Mouse (Mus musculus) monocyte, adult 2 months (primary cell): Measurements from ENCODE around the gene Efcab9.

Experiments used
- DNase-seq, 2 experiments: peaks; one replicate each; pipeline ENCODE4 v3.0.0; 2022; ENCODE audit warnings: low spot score in 2 of 2, low read depth in 1 of 2

Gene Efcab9

GRCm38 (mm10) chr11:32498757-32499535 is 32.9 kb downstream of the Efcab9 start:
- no peak for DNase-seq

- DNase-seq, result no peak
Observed at GRCm38 (mm10) chr11:32495283-32495682, 36.6 kb downstream of the Efcab9 start.

DNA sequence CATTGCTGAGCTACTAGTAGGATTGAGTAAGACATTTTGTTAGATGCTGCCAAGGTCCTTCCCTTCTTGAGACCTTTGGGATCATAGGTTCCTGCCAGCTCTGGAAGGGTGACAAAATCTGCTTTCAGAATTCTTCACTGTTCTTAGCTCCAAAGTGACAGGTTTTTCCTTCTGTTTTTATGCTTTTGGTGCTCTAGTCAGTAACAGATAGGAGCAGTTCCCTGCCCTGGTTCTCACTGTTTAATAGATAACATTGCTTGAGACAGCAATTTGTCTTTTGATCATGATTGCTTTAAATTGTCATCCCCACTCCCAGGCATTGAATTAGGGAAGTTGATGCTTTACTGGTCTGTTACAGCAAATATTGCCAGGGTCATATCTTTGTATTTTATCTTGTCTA is 38.6 kb downstream of the Efcab9 start:
- DNase-seq, result no peak

DNA sequence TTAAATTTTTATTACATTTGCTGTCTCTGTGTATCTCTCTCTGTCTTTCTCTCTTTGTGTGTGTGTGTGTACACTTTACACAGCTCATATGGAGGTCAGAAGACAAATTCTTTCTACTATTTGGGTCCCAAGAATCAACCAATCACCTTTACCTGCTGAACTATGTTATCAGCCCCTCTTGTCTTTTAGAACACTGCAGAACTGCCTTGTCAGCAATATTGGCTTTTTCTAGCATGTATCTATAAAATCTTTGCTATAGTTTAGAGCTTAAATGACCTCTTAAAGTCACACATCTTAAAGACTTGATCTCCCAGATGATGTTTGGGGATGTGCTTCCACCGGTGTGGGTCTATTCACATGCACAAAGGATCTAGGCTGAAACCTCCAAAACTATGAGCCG is 40.8 kb downstream of the Efcab9 start:
- DNase-seq, result no peak

DNA sequence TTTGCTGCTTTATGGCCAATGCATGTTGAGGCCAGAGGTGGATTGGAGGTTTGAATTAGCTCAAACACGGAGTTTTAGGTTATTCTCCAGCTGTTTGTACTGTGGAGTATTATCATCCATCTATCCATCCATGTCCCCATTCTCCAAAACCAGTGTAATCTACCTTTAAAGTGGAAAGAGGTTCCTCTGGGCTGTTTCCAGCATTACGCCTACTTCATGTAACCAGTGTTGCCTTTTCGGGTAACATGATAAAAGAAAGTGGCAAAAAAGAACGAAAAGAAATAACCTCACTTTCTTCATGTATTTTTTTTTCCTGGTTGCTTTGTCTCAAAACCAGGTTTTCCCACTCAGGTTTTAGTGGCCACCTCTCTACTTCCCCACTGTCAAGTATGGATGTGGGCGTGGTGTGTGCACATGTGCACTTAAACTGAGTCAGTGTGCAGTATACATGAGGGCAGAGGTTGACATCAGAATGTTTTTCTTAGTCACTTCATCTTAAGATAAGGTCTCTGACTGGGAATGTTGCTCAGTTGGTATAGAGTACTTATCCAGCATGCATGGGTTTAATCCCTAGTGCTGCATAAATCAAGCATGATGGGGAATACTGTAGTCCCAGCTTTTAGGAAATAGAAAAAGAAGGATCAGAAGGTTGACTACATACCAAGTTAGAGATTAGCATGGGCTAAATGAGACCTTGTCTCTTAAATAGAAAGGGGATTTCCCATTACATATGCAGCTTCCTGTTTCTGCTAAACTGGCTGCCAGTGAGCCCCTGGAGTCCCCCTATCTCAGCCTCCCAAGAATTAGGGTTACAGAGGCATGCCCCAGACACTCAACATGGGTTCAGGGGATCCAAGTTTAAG is 42.8 kb downstream of the Efcab9 start:
- no peak for DNase-seq

- DNase-seq, result no peak
Observed at GRCm38 (mm10) chr11:32488344-32488743, 43.5 kb downstream of the Efcab9 start.

DNA sequence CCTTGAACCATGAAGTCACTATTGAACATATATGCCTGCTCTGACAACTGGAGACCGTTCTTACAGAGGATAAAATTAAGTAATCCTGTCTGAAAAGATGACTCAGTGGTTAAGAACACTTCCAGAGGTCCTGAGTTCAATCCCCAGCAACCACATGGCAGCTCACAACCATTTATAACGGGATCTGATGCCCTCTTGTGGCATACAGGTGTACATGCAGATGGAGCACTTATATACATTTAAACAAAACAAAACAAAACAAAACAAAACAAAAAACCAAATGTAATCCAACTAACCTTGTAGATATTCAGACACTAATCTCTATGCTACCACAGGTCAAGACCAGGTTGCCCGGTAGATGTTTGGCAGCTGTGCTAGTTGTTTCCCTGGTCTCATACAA is 44.4 kb downstream of the Efcab9 start:
- DNase-seq, result no peak

DNA sequence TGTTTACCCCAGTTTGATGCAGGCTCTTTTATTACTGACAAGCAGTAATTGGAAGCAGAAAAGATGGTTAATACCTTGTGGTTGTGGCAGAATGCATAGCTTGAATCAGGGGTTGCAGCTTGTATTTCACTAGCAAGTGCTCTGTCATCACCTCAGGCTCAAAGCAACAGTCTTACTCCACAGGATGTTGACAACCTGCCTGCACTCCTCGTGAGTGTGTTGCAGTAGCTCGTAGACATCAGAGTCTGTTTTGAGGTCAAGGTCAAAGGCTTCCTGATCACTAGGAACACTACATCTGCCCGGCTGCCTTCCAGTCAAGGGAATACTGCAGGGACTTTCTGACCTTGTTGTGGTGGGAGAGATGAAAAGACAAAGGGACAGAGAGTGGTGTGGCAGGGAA is 45.3 kb downstream of the Efcab9 start:
- no peak for DNase-seq

DNA sequence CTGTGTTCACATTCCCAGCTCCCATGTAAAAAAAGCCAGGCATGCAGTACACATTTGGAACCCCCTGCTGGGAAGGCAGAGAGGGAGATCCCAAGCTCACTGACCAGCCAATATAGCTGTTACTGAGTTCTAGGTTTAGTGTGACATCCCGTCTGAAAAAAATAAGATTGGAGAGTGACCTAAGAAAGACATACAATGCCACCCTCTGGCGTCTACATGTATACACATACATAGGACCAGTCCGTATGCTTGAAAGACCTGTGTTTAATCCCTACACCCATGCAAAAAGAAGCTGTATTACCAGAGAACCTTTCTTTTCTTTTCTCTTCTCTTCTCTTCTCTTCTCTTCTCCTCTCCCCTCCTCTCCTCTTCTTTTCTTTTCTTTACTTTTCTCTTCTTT is 46.6 kb downstream of the Efcab9 start:
- DNase-seq, result no peak

GRCm38 (mm10) chr11:32481525-32481924 is 50.4 kb downstream of the Efcab9 start:
- DNase-seq, result no peak

GRCm38 (mm10) chr11:32475487-32476236 is 56.2 kb downstream of the Efcab9 start:
- no peak for DNase-seq

DNA sequence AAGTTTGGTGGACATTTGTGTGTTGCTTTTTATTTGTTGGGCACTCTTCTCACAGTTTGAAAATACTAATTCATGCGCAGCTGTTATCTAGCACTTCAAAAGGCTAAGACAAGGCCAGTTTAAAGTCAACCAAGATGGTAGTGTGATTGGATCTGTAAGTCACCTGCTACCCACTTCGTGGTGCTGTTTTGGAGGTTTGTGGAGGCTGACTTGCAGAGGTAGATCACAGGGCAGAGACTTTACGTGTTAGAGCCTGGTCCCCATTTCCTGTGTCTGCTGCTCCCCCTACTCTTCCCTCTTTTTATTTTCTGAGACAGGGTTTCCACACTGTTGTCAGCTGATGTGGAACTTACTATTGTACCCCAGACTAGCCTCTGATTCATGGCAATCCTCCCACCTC is 57.2 kb downstream of the Efcab9 start:
- no peak for DNase-seq
